Mouse (Mus musculus) erythroblast, embryonic 14.5 days (primary cell): Measurements from ENCODE around the gene Vps13a.

ENCODE experiments used
- GATA1 ChIP-seq: IDR thresholded peaks from 2 replicates; pipeline ENCODE4 v1.6.1; 2012; ENCODE audit warnings: low read length, inconsistent platforms, mixed read lengths
- TAL1 ChIP-seq: IDR thresholded peaks from 3 replicates; pipeline ENCODE4 v1.6.1; 2012; ENCODE audit warnings: low read length, inconsistent platforms, mixed read lengths

- TF ChIP-seq TAL1 (no peak), GATA1 (no peak)
Observed at GRCm38 (mm10) chr19:16607634-16608033, 173.1 kb downstream of the Vps13a start.
